Mouse (Mus musculus) myocyte (in vitro differentiated cells): ENCODE measurements around the gene Cyth3.

ENCODE experiments used
- CEBPB ChIP-seq: IDR thresholded peaks from 2 replicates; pipeline ENCODE4 v1.6.1; 2011; ENCODE audit warnings: mild to moderate bottlenecking, moderate library complexity; ENCODE audit not compliant: poor library complexity, insufficient read depth, severe bottlenecking
- E2F4 ChIP-seq: IDR thresholded peaks from one replicate; pipeline ENCODE4 v1.6.1; 2011; ENCODE audit warnings: mild to moderate bottlenecking, control low read depth, moderate library complexity; ENCODE audit not compliant: insufficient read depth
- MAX ChIP-seq: IDR thresholded peaks from one replicate; pipeline ENCODE4 v1.6.1; 2011; ENCODE audit warnings: low read depth, mild to moderate bottlenecking, control low read depth
- MYOD1 ChIP-seq, 3 experiments: IDR thresholded peaks; one replicate each; pipeline ENCODE4 v1.6.1; 2011; ENCODE audit warnings: control low read depth in 2 of 3, low read depth in 2 of 3, mild to moderate bottlenecking in 2 of 3, moderate library complexity in 1 of 3; ENCODE audit not compliant: insufficient read length in 2 of 3, control insufficient read depth in 1 of 3
- MYOG ChIP-seq, 3 experiments: IDR thresholded peaks; one replicate each; pipeline ENCODE4 v1.6.1; 2011; ENCODE audit warnings: control low read depth in 2 of 3, low read depth in 2 of 3, mild to moderate bottlenecking in 2 of 3; ENCODE audit not compliant: insufficient read length in 2 of 3, control insufficient read depth in 1 of 3, insufficient read depth in 1 of 3
- POLR2A ChIP-seq: IDR thresholded peaks from one replicate; pipeline ENCODE4 v1.6.1; 2011; ENCODE audit warnings: low read depth, mild to moderate bottlenecking, control low read depth, moderate library complexity; ENCODE audit not compliant: insufficient read length
- POLR2AphosphoS2 ChIP-seq: IDR thresholded peaks from one replicate; pipeline ENCODE4 v1.6.1; 2011; ENCODE audit warnings: low read depth, control low read depth; ENCODE audit not compliant: insufficient read length
- TCF12 ChIP-seq: IDR thresholded peaks from one replicate; pipeline ENCODE4 v1.6.1; 2011; ENCODE audit warnings: mild to moderate bottlenecking, control low read depth; ENCODE audit not compliant: poor library complexity, insufficient read depth, severe bottlenecking
- TCF3 ChIP-seq: IDR thresholded peaks from one replicate; pipeline ENCODE4 v1.6.1; 2011; ENCODE audit warnings: low read depth, control low read depth; ENCODE audit not compliant: insufficient read length
- USF1 ChIP-seq: IDR thresholded peaks from one replicate; pipeline ENCODE4 v1.6.1; 2011; ENCODE audit warnings: low read depth, mild to moderate bottlenecking, control low read depth, moderate library complexity

DNA sequence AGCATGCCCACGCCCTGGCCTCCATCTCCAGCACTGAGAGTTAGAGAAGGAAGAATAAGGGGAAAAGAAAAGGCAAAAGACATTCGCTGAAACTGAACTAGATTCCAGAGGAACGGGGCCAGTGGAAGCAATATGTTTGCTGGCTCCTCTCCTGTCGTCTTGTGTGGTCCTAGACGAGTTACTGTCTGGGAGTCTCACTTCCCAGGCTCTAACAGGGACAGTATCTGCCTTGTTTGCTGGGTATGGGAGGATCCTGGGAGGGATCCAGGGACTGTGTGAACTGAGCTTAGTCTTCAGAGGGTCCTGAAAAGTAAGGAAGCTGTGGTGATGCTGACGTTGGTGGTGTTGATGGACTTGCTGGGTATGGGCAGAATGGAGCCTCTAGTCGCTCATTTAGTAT is 10.3 kb upstream of the Cyth3 start:
- TF ChIP-seq E2F4 (no peak), USF1 (no peak), TCF12 (no peak), POLR2A (no peak), POLR2AphosphoS2 (no peak), TCF3 (no peak), MYOD1 (IDR thresholded peaks at IDR 0.05; ENCODE audit: control insufficient read depth in 1 of 3, insufficient read length in 2 of 3, low read depth in 2 of 3) (no peak), MAX (no peak), CEBPB (no peak), MYOG (IDR thresholded peaks at IDR 0.05; ENCODE audit: control insufficient read depth in 1 of 3, insufficient read depth in 1 of 3, insufficient read length in 2 of 3, low read depth in 2 of 3) (no peak)
